Mouse (Mus musculus) olfactory bulb, adult 2 months (tissue): ENCODE results near the gene Pdcd1lg2.

Experiments used
- CTCF ChIP-seq: fragments of 200-500 bp; IDR thresholded peaks from 2 replicates; pipeline ENCODE4 v1.5.1; 2012; ENCODE audit warnings: low read depth, mild to moderate bottlenecking, low read length, moderate library complexity; ENCODE audit not compliant: insufficient read depth
- POLR2A ChIP-seq: fragments of 200-500 bp; IDR thresholded peaks from 2 replicates; pipeline ENCODE4 v1.6.1; 2012; ENCODE audit warnings: mild to moderate bottlenecking, low read depth, low read length, moderate library complexity; ENCODE audit not compliant: insufficient read depth

DNA sequence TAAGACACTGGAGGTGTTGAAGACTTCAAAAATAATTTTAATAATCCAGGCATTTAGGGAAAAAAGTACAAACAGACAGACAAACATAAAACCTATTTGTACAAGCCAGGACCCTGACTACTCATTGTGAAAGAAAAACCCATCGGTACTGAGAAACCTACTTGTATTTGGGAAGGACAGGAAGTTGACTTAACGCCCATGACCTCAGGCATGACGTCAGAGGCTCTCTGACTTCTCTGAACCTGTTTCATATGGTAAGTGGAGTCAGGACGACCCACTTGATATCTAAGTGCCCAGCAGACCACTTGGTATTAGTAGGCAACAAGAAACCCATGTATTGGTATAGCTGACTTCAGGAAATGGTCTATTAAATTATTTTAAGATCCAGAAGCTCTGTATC, 19.4 kb upstream of the Pdcd1lg2 start:
- TF ChIP-seq CTCF, result no peak
- no peak for TF ChIP-seq POLR2A
